Mouse (Mus musculus) kidney, adult 2 months (tissue): ENCODE results near the gene Insl6.

Source experiments
- CTCF ChIP-seq: fragments of 200-500 bp; conservative IDR thresholded peaks from 2 replicates; pipeline ENCODE4 v1.5.1; 2011; ENCODE audit warnings: low read depth, mild to moderate bottlenecking, control low read depth, low read length, moderate library complexity, mixed read lengths; ENCODE audit not compliant: insufficient read depth, insufficient read length
- POLR2A ChIP-seq: fragments of 200-500 bp; IDR thresholded peaks from one replicate; pipeline ENCODE4 v1.6.1; 2011; ENCODE audit warnings: low read depth, low read length, control low read depth

GRCm38 (mm10) chr19:29368671-29369309 lies 43.6 kb upstream of the Insl6 start:
- TF ChIP-seq CTCF (no peak), POLR2A (no peak)
